Mouse (Mus musculus): Measurements from ENCODE around the gene Plppr5. TPM values are rescaled to one million over a fixed set of nuclear protein-coding genes. Genes with fewer than 3 reads are reported as not detected.

Gene Plppr5
- polyA plus RNA-seq, 1 experiment from 2014 or later = 4.6 TPM

GRCm38 (mm10) chr3:117664316-117664715, 89.7 kb downstream of the Plppr5 start:
- H3K4me3 ChIP-seq (ENCODE audit: low read depth, low read length) = no peak overlapping the region
- no peak overlapping the region for H3K4me2 ChIP-seq
- no peaks in the 10 kb centered on the region for H3K4me1 ChIP-seq (ENCODE audit: control insufficient read depth, insufficient read depth, low read length)
- 61% methylated on average over 1 of the region's 1 CpGs for WGBS (ENCODE audit: insufficient replicate concordance)
- H3K27me3 ChIP-seq (ENCODE audit: control insufficient read depth, insufficient read depth, low read length) = no peaks in the 10 kb centered on the region
- no peak for ATAC-seq (replicated peaks; ENCODE audit: insufficient number of reproducible peaks, low FRiP score, low TSS enrichment)
- no peak overlapping the region for H3K27ac ChIP-seq (ENCODE audit: low read depth, low read length)
- H3K36me3 ChIP-seq (ENCODE audit: control insufficient read depth, insufficient read depth, low read length) = no peaks in the 10 kb centered on the region
- H3K9me3 ChIP-seq (replicated peaks; ENCODE audit: control insufficient read depth, low read length) = no peaks in the 10 kb centered on the region
- H3K9ac ChIP-seq (ENCODE audit: low read depth, low read length) = no peak overlapping the region

- Histone ChIP-seq H3K9ac (ENCODE audit: low read depth, low read length) (no peak overlapping the region), H3K27me3 (ENCODE audit: control insufficient read depth, insufficient read depth, low read length) (no peaks in the 10 kb centered on the region), H3K36me3 (ENCODE audit: control insufficient read depth, insufficient read depth, low read length) (no peaks in the 10 kb centered on the region), H3K27ac (ENCODE audit: low read depth, low read length) (no peak overlapping the region), H3K4me2 (no peak overlapping the region), H3K9me3 (replicated peaks; ENCODE audit: control insufficient read depth, low read length) (no peaks in the 10 kb centered on the region), H3K4me3 (ENCODE audit: low read depth, low read length) (no peak overlapping the region), H3K4me1 (ENCODE audit: control insufficient read depth, insufficient read depth, low read length) (no peaks in the 10 kb centered on the region)
- ATAC-seq (replicated peaks; ENCODE audit: insufficient number of reproducible peaks, low FRiP score, low TSS enrichment) = no peak
- WGBS (ENCODE audit: insufficient replicate concordance) = 86% methylated on average over 6 of the region's 6 CpGs
These were observed 104.6 kb downstream of the Plppr5 start for GRCm38 (mm10) chr3:117679189-117679588.

- Histone ChIP-seq H3K9ac (ENCODE audit: low read depth, low read length) (no peak overlapping the region), H3K27ac (ENCODE audit: low read depth, low read length) (no peak overlapping the region), H3K36me3 (ENCODE audit: control insufficient read depth, insufficient read depth, low read length) (no peaks in the 10 kb centered on the region), H3K4me2 (no peak overlapping the region), H3K9me3 (replicated peaks; ENCODE audit: control insufficient read depth, low read length) (no peaks in the 10 kb centered on the region), H3K27me3 (ENCODE audit: control insufficient read depth, insufficient read depth, low read length) (no peaks in the 10 kb centered on the region), H3K4me1 (ENCODE audit: control insufficient read depth, insufficient read depth, low read length) (no peaks in the 10 kb centered on the region), H3K4me3 (ENCODE audit: low read depth, low read length) (no peak overlapping the region)
- ATAC-seq (replicated peaks; ENCODE audit: insufficient number of reproducible peaks, low FRiP score, low TSS enrichment) = no peak
- 80% methylated on average over 6 of the region's 6 CpGs for WGBS (ENCODE audit: insufficient replicate concordance)
These were observed 110.0 kb downstream of the Plppr5 start for GRCm38 (mm10) chr3:117684640-117685039.

- no peaks in the 10 kb centered on the region for H3K9me3 ChIP-seq (replicated peaks; ENCODE audit: control insufficient read depth, low read length)
- WGBS (ENCODE audit: insufficient replicate concordance) = 85% methylated on average over 3 of the region's 3 CpGs
- H3K9ac ChIP-seq (ENCODE audit: low read depth, low read length) = no peak overlapping the region
- no peak overlapping the region for H3K4me2 ChIP-seq
- no peak overlapping the region for H3K27ac ChIP-seq (ENCODE audit: low read depth, low read length)
- no peaks in the 10 kb centered on the region for H3K4me1 ChIP-seq (ENCODE audit: control insufficient read depth, insufficient read depth, low read length)
- no peaks in the 10 kb centered on the region for H3K27me3 ChIP-seq (ENCODE audit: control insufficient read depth, insufficient read depth, low read length)
- no peak for ATAC-seq (replicated peaks; ENCODE audit: insufficient number of reproducible peaks, low FRiP score, low TSS enrichment)
- no peaks in the 10 kb centered on the region for H3K36me3 ChIP-seq (ENCODE audit: control insufficient read depth, insufficient read depth, low read length)
- no peak overlapping the region for H3K4me3 ChIP-seq (ENCODE audit: low read depth, low read length)
These were observed 111.4 kb downstream of the Plppr5 start for GRCm38 (mm10) chr3:117686036-117686435.

- Histone ChIP-seq H3K27ac (ENCODE audit: low read depth, low read length) (no peak overlapping the region), H3K9ac (ENCODE audit: low read depth, low read length) (no peak overlapping the region), H3K4me1 (ENCODE audit: control insufficient read depth, insufficient read depth, low read length) (no peaks in the 10 kb centered on the region), H3K36me3 (ENCODE audit: control insufficient read depth, insufficient read depth, low read length) (no peaks in the 10 kb centered on the region), H3K4me2 (no peak overlapping the region), H3K9me3 (replicated peaks; ENCODE audit: control insufficient read depth, low read length) (no peaks in the 10 kb centered on the region), H3K27me3 (ENCODE audit: control insufficient read depth, insufficient read depth, low read length) (no peaks in the 10 kb centered on the region), H3K4me3 (ENCODE audit: low read depth, low read length) (no peak overlapping the region)
- no peak for ATAC-seq (replicated peaks; ENCODE audit: insufficient number of reproducible peaks, low FRiP score, low TSS enrichment)
- 81% methylated on average over 7 of the region's 7 CpGs for WGBS (ENCODE audit: insufficient replicate concordance)
These were observed 112.0 kb downstream of the Plppr5 start for GRCm38 (mm10) chr3:117686648-117687047.

- H3K36me3 ChIP-seq (ENCODE audit: control insufficient read depth, insufficient read depth, low read length) = no peaks in the 10 kb centered on the region
- no peaks in the 10 kb centered on the region for H3K27me3 ChIP-seq (ENCODE audit: control insufficient read depth, insufficient read depth, low read length)
- no peak overlapping the region for H3K27ac ChIP-seq (ENCODE audit: low read depth, low read length)
- H3K4me1 ChIP-seq (ENCODE audit: control insufficient read depth, insufficient read depth, low read length) = no peaks in the 10 kb centered on the region
- no peak overlapping the region for H3K4me3 ChIP-seq (ENCODE audit: low read depth, low read length)
- WGBS (ENCODE audit: insufficient replicate concordance) = 65% methylated on average over 1 of the region's 1 CpGs
- no peaks in the 10 kb centered on the region for H3K9me3 ChIP-seq (replicated peaks; ENCODE audit: control insufficient read depth, low read length)
- no peak overlapping the region for H3K4me2 ChIP-seq
- no peak for ATAC-seq (replicated peaks; ENCODE audit: insufficient number of reproducible peaks, low FRiP score, low TSS enrichment)
- no peak overlapping the region for H3K9ac ChIP-seq (ENCODE audit: low read depth, low read length)
These were observed 120.1 kb downstream of the Plppr5 start for GRCm38 (mm10) chr3:117694736-117695135.

GRCm38 (mm10) chr3:117696350-117696749, 121.7 kb downstream of the Plppr5 start:
- no peak overlapping the region for H3K4me3 ChIP-seq (ENCODE audit: low read depth, low read length)
- no peaks in the 10 kb centered on the region for H3K9me3 ChIP-seq (replicated peaks; ENCODE audit: control insufficient read depth, low read length)
- no peak overlapping the region for H3K27ac ChIP-seq (ENCODE audit: low read depth, low read length)
- no peak overlapping the region for H3K4me2 ChIP-seq
- H3K4me1 ChIP-seq (ENCODE audit: control insufficient read depth, insufficient read depth, low read length) = no peaks in the 10 kb centered on the region
- H3K27me3 ChIP-seq (ENCODE audit: control insufficient read depth, insufficient read depth, low read length) = no peaks in the 10 kb centered on the region
- no peak for ATAC-seq (replicated peaks; ENCODE audit: insufficient number of reproducible peaks, low FRiP score, low TSS enrichment)
- H3K36me3 ChIP-seq (ENCODE audit: control insufficient read depth, insufficient read depth, low read length) = no peaks in the 10 kb centered on the region
- no peak overlapping the region for H3K9ac ChIP-seq (ENCODE audit: low read depth, low read length)
- WGBS (ENCODE audit: insufficient replicate concordance) = 88% methylated on average over 5 of the region's 5 CpGs

GRCm38 (mm10) chr3:117708788-117709187, 134.2 kb downstream of the Plppr5 start:
- Histone ChIP-seq H3K4me2 (no peak overlapping the region), H3K9ac (ENCODE audit: low read depth, low read length) (no peak overlapping the region), H3K9me3 (replicated peaks; ENCODE audit: control insufficient read depth, low read length) (no peaks in the 10 kb centered on the region), H3K4me3 (ENCODE audit: low read depth, low read length) (no peak overlapping the region), H3K4me1 (ENCODE audit: control insufficient read depth, insufficient read depth, low read length) (no peaks in the 10 kb centered on the region), H3K27me3 (ENCODE audit: control insufficient read depth, insufficient read depth, low read length) (no peaks in the 10 kb centered on the region), H3K36me3 (ENCODE audit: control insufficient read depth, insufficient read depth, low read length) (no peaks in the 10 kb centered on the region), H3K27ac (ENCODE audit: low read depth, low read length) (no peak overlapping the region)
- ATAC-seq (replicated peaks; ENCODE audit: insufficient number of reproducible peaks, low FRiP score, low TSS enrichment) = no peak

- WGBS (ENCODE audit: insufficient replicate concordance) = 66% methylated on average over 3 of the region's 3 CpGs
- H3K4me3 ChIP-seq (ENCODE audit: low read depth, low read length) = no peak overlapping the region
- no peaks in the 10 kb centered on the region for H3K36me3 ChIP-seq (ENCODE audit: control insufficient read depth, insufficient read depth, low read length)
- no peak overlapping the region for H3K27ac ChIP-seq (ENCODE audit: low read depth, low read length)
- no peak overlapping the region for H3K9ac ChIP-seq (ENCODE audit: low read depth, low read length)
- H3K4me1 ChIP-seq (ENCODE audit: control insufficient read depth, insufficient read depth, low read length) = no peaks in the 10 kb centered on the region
- H3K27me3 ChIP-seq (ENCODE audit: control insufficient read depth, insufficient read depth, low read length) = no peaks in the 10 kb centered on the region
- no peak overlapping the region for H3K4me2 ChIP-seq
- no peak for ATAC-seq (replicated peaks; ENCODE audit: insufficient number of reproducible peaks, low FRiP score, low TSS enrichment)
- no peaks in the 10 kb centered on the region for H3K9me3 ChIP-seq (replicated peaks; ENCODE audit: control insufficient read depth, low read length)
These were observed 142.1 kb downstream of the Plppr5 start for GRCm38 (mm10) chr3:117716534-117717280.

Data from heart, embryonic 11.5 days (tissue).